Mouse (Mus musculus) ovary, postnatal 36 days (tissue): ENCODE results near the gene Frem3.

ENCODE experiments used
- DNase-seq: peaks from one replicate; pipeline ENCODE4 v3.0.0; 2022; ENCODE audit warnings: low spot score, mixed read lengths

Gene Frem3

GRCm38 (mm10) chr8:80610549-80611440 lies at the start of gene Frem3:
Frem3 (plus strand) TSS chr8:80611080.
- no peak for DNase-seq

GRCm38 (mm10) chr8:80564205-80564839 lies 46.6 kb upstream of the Frem3 start:
- DNase-seq, result no peak

- no peak for DNase-seq
Measured at GRCm38 (mm10) chr8:80567471-80567870, 43.4 kb upstream of the Frem3 start.

GRCm38 (mm10) chr8:80568243-80568995 lies 42.5 kb upstream of the Frem3 start:
- DNase-seq, result no peak

GRCm38 (mm10) chr8:80572417-80573061 lies 38.3 kb upstream of the Frem3 start:
- no peak for DNase-seq

GRCm38 (mm10) chr8:80577126-80577525 lies 33.8 kb upstream of the Frem3 start:
- DNase-seq, result no peak

GRCm38 (mm10) chr8:80579038-80579437 lies 31.8 kb upstream of the Frem3 start:
- DNase-seq, result no peak

- no peak for DNase-seq
Measured at GRCm38 (mm10) chr8:80592626-80593025, 18.3 kb upstream of the Frem3 start.

- DNase-seq, result no peak
Measured at GRCm38 (mm10) chr8:80600600-80601170, 10.2 kb upstream of the Frem3 start.

- DNase-seq, result no peak
Measured at GRCm38 (mm10) chr8:80601886-80602285, 9.0 kb upstream of the Frem3 start.

- DNase-seq, result no peak
Measured at GRCm38 (mm10) chr8:80607082-80607481, 3.8 kb upstream of the Frem3 start.

GRCm38 (mm10) chr8:80611441-80611751 lies 516 bp downstream of the Frem3 start:
- DNase-seq, result no peak

- DNase-seq, result no peak
Measured at GRCm38 (mm10) chr8:80619787-80620186, 8.9 kb downstream of the Frem3 start.

- DNase-seq, result no peak
Measured at GRCm38 (mm10) chr8:80647394-80647793, 36.5 kb downstream of the Frem3 start.

- DNase-seq, result no peak
Measured at GRCm38 (mm10) chr8:80657639-80658038, 46.8 kb downstream of the Frem3 start.

GRCm38 (mm10) chr8:80661055-80661454 lies 50.2 kb downstream of the Frem3 start:
- no peak for DNase-seq

GRCm38 (mm10) chr8:80663476-80663875 lies 52.6 kb downstream of the Frem3 start:
- no peak for DNase-seq

- no peak for DNase-seq
Measured at GRCm38 (mm10) chr8:80669277-80669901, 58.5 kb downstream of the Frem3 start.

- no peak for DNase-seq
Measured at GRCm38 (mm10) chr8:80682594-80682993, 71.7 kb downstream of the Frem3 start.

- no peak for DNase-seq
Measured at GRCm38 (mm10) chr8:80683756-80684335, 73.0 kb downstream of the Frem3 start.

GRCm38 (mm10) chr8:80688141-80688540 lies 77.3 kb downstream of the Frem3 start:
- peak; percentile 71 for DNase-seq
